Mouse (Mus musculus) CH12.LX (cell line): ENCODE measurements at regions not wholly inside any gene's neighbourhood (a gene's known extent, or its start where the extent isn't known, plus 50 kb on each side); places are given as distances from the start of the nearest gene placed in this dataset.

ENCODE experiments used
- E2F4 ChIP-seq: IDR thresholded peaks from 2 replicates; pipeline ENCODE4 v1.6.1; 2011; ENCODE audit warnings: low read depth, low read length, improper control_type of control experiment; ENCODE audit not compliant: insufficient replicate concordance
- EP300 ChIP-seq: IDR thresholded peaks from 2 replicates; pipeline ENCODE4 v1.6.1; 2011; ENCODE audit warnings: low read length, improper control_type of control experiment
- MAFK ChIP-seq: IDR thresholded peaks from 2 replicates; pipeline ENCODE4 v1.6.1; 2011; ENCODE audit warnings: low read length, improper control_type of control experiment; ENCODE audit not compliant: insufficient replicate concordance
- TCF12 ChIP-seq: IDR thresholded peaks from 2 replicates; pipeline ENCODE4 v1.6.1; 2014; ENCODE audit warnings: low read depth, mild to moderate bottlenecking, inconsistent platforms, low read length, improper control_type of control experiment
- UBTF ChIP-seq: IDR thresholded peaks from 2 replicates; pipeline ENCODE4 v1.6.1; 2012; ENCODE audit warnings: low read depth, mild to moderate bottlenecking, inconsistent platforms, low read length, improper control_type of control experiment, moderate library complexity

- TF ChIP-seq MAFK (no peak), TCF12 (no peak), EP300 (no peak), E2F4 (no peak), UBTF (no peak)
These were observed 169.7 kb upstream of the Syt1 start for GRCm38 (mm10) chr10:109180527-109180926.
